Mouse (Mus musculus) midbrain, embryonic 11.5 days (tissue): ENCODE data around the gene Uhrf1bp1. TPM values are rescaled to one million over a fixed set of nuclear protein-coding genes. Genes with fewer than 3 reads are reported as not detected.

Source experiments
- ATAC-seq: fragments of 200-750 bp; cut with Nextera tagmentation; 2 replicates; pipeline ENCODE4 v1.8.0; 2017; ENCODE audit warnings: moderate TSS enrichment, moderate library complexity; ENCODE audit not compliant: low FRiP score
- DNase-seq: peaks from one replicate; pipeline ENCODE4 v3.0.0; 2015; ENCODE audit warnings: low spot score; ENCODE audit errors: missing footprints
- H3K27ac ChIP-seq: fragments of 300-500 bp; sonication (generic); 2 replicates; pipeline ENCODE4 v1.5.1; 2014; ENCODE audit warnings: low read depth, low read length
- H3K27me3 ChIP-seq: fragments of 300-500 bp; sonication (generic); 2 replicates; pipeline ENCODE4 v1.6.1; 2014; ENCODE audit warnings: mild to moderate bottlenecking, low read length, moderate library complexity, mixed read lengths; ENCODE audit not compliant: control insufficient read depth, insufficient read depth
- H3K36me3 ChIP-seq: fragments of 300-500 bp; sonication (generic); 2 replicates; pipeline ENCODE4 v1.6.1; 2014; ENCODE audit warnings: mild to moderate bottlenecking, low read length, moderate library complexity, mixed read lengths; ENCODE audit not compliant: control insufficient read depth, insufficient read depth
- H3K4me1 ChIP-seq: fragments of 300-500 bp; sonication (generic); 2 replicates; pipeline ENCODE4 v1.6.1; 2014; ENCODE audit warnings: low read length; ENCODE audit not compliant: control insufficient read depth, insufficient read depth
- H3K4me2 ChIP-seq: fragments of 300-500 bp; sonication (generic); 2 replicates; pipeline ENCODE4 v1.6.1; 2014; ENCODE audit warnings: mild to moderate bottlenecking, moderate library complexity
- H3K4me3 ChIP-seq: fragments of 300-500 bp; sonication (generic); 2 replicates; pipeline ENCODE4 v1.5.1; 2014; ENCODE audit warnings: low read depth, low read length
- H3K9ac ChIP-seq: fragments of 300-500 bp; sonication (generic); 2 replicates; pipeline ENCODE4 v1.6.1; 2014; ENCODE audit warnings: low read length
- H3K9me3 ChIP-seq: fragments of 300-500 bp; sonication (generic); 2 replicates; pipeline ENCODE4 v1.6.1; 2016; ENCODE audit warnings: low read length; ENCODE audit not compliant: control insufficient read depth
- WGBS: fragments of 180-500 bp; shearing (Covaris S2); extraction: QIAGEN DNeasy Blood & Tissue Kit; methylation state at CpG from one replicate; pipeline ENCODE4 v1.1.7; 2014; 5-methylcytosine and 5-hydroxymethylcytosine counted together
- polyA plus RNA-seq: library from polyadenylated mRNA; unstranded; fragments of >200 nt; fragmentation: Nextera tagmentation; extraction: Ambion mirVana; gene quantifications from 2 replicates; pipeline ENCODE4 v1.2.1, GENCODE M21; 2014

The Uhrf1bp1 gene
- polyA plus RNA-seq, 1 experiment from 2014 or later = 4.9 TPM

DNA sequence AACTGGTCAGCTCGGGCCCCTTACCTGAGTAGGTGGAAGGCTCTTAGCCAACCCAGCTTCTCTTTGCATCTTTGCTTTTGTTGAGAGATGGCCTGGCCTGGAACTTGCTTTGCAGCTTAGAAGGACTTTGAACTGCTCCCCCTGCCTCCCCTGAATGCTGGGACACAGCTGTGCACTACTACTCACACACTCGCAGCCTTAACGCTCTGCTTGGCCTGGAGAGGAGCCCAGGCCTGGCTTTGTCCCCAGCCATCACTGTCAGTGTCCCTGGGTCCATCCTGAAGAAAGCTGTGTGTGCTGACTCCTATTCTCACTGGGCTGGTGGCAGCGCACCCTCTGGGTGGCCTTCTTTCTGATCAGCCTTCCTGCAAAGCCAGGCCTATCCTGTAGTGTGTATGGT, 64.4 kb downstream of the Uhrf1bp1 start:
- Histone ChIP-seq H3K4me1 (no peaks in the 10 kb centered on the region; the same call in 1 of the 2 replicates), H3K4me3 (no peak overlapping the region), H3K4me2 (no peak overlapping the region), H3K9me3 (no peaks in the 10 kb centered on the region), H3K27me3 (no peaks in the 10 kb centered on the region), H3K9ac (no peak overlapping the region), H3K27ac (no peak overlapping the region), H3K36me3 (no peaks in the 10 kb centered on the region)
- no peak for DNase-seq
- 92% methylated on average over 4 of the region's 4 CpGs for WGBS
- ATAC-seq = no peak

DNA sequence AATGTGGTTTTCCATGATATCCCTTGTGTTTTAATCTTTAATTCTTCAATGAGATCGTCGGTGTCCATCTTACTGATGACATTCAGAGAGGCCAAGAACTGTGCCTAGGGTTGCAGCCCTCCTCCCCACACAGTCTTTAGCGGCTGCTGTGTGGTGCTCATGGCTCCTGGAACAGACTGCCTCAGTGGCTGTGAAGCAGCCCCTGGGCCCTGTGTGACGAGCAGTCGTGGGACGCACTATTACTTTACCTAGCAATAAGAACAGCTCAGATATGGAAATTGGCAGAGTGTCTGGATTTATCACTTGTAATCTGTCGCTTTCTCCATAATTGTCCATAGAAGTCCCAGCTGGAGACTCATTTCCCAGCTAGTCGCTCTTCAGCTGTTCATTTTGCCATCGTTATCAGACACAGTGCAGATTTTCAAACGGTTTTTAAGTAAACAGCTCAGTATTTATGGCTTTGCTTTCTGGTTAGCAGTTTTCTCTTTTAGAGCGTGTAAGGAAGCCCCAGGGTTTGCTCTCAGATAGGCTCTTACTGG, 66.0 kb downstream of the Uhrf1bp1 start:
- no peak for DNase-seq
- 90% methylated on average over 11 of the region's 11 CpGs for WGBS

DNA sequence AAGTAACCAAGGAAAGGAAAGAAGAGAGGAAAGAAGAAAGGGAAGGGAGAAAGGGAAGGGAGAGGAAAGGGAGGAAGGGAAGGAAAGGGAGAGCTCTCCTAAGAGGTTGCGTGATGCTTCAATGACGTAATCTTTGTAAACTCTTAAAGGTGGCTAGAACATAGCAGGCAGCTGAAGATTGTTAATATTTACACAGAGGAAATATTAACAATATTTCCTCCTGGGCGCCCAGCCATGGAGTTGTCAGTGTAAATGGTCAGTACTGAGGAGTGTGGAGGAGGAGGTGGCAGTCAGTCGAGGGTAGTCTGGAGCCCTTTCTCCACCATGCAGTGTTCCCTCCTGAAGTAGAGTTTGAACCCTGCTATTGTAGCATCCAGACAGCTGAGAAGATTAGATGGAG, 68.8 kb downstream of the Uhrf1bp1 start:
- Histone ChIP-seq H3K9ac (no peak overlapping the region), H3K4me1 (no peaks in the 10 kb centered on the region; the same call in 1 of the 2 replicates), H3K4me3 (no peak overlapping the region), H3K27me3 (no peaks in the 10 kb centered on the region), H3K4me2 (no peak overlapping the region), H3K36me3 (no peaks in the 10 kb centered on the region), H3K9me3 (no peaks in the 10 kb centered on the region), H3K27ac (no peak overlapping the region)
- DNase-seq = no peak
- ATAC-seq = no peak
- 87% methylated on average over 4 of the region's 4 CpGs for WGBS

More for the DNA sequence above, 66.0 kb downstream of the Uhrf1bp1 start:
- H3K9me3 ChIP-seq = no peaks in the 10 kb centered on the region
- no peaks in the 10 kb centered on the region; the same call in 1 of the 2 replicates for H3K4me1 ChIP-seq
- H3K4me2 ChIP-seq = no peak overlapping the region
- no peaks in the 10 kb centered on the region for H3K36me3 ChIP-seq
- H3K27me3 ChIP-seq = no peaks in the 10 kb centered on the region
- no peak overlapping the region for H3K4me3 ChIP-seq
- H3K27ac ChIP-seq = no peak overlapping the region
- no peak overlapping the region for H3K9ac ChIP-seq
- no peak for ATAC-seq

DNA sequence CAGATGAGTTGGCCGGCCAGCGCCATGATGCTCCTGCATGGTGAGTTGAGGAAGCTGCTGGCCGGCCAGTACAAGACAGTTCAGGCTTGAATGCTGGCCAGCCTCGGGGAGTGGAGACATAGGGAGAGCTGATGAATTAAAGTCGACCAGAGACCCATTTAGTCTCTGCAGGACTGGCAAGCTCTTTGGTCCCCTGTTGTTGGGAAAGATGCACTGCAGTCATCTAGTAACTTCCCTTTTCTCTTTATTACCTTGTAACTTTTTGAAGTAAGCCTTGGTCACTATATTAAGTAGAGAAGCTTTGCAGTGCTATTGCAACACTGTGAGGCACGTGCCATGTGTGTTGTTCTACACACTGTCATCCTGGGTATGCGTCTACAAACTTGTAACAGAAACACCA, 69.3 kb downstream of the Uhrf1bp1 start:
- no peaks in the 10 kb centered on the region; the same call in 1 of the 2 replicates for H3K4me1 ChIP-seq
- no peak overlapping the region for H3K9ac ChIP-seq
- no peak overlapping the region for H3K27ac ChIP-seq
- H3K27me3 ChIP-seq = no peaks in the 10 kb centered on the region
- no peaks in the 10 kb centered on the region for H3K36me3 ChIP-seq
- ATAC-seq (no peak), DNase-seq (no peak)
- 86% methylated on average over 7 of the region's 7 CpGs for WGBS
- no peaks in the 10 kb centered on the region for H3K9me3 ChIP-seq
- H3K4me2 ChIP-seq = no peak overlapping the region
- H3K4me3 ChIP-seq = no peak overlapping the region

DNA sequence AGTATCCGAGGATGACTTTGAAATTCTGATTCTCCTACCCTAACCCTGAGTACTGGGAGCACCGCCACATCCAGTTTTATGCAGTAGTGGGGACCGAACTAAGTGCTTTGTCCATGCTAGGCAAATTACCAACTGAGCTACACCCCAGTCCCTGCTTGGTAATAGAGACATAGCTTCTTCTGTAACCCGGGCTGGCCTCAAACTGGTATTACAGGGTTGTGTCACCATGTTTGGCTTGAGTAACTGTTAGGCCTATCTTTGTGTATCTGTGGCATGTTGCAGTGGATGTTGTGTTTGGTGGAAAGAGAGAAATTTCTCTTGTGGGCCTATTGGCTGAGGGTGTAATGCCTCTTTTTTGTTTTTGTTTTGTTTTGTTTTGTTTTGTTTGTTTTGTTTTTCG, 74.0 kb downstream of the Uhrf1bp1 start:
- Histone ChIP-seq H3K36me3 (no peaks in the 10 kb centered on the region), H3K9me3 (no peaks in the 10 kb centered on the region), H3K27me3 (no peaks in the 10 kb centered on the region), H3K4me1 (no peaks in the 10 kb centered on the region), H3K9ac (no peak overlapping the region), H3K27ac (no peak overlapping the region), H3K4me3 (no peak overlapping the region), H3K4me2 (no peak overlapping the region)
- 91% methylated on average over 5 of the region's 5 CpGs for WGBS
- DNase-seq (no peak), ATAC-seq (no peak)

DNA sequence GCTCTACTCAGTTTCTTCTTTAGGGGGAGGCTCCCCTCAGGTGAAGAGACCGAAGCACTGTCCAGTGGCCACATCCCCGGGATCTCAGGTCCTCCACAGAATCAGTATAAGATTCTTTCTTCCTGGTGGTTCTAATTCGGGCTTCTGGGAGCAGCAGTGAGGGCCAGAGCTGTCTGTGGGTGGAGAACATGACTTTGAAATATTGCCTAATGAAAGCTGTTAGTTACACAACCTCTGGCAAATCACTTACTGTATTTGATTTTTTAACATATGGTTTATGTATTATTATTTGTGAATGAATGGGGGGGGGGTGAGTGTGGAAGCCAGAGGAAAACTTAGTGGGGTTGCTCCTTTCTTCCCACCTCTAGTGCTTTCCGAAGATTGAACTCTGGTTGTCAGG, 75.6 kb downstream of the Uhrf1bp1 start:
- ATAC-seq (no peak), DNase-seq (no peak)
- H3K27me3 ChIP-seq = no peaks in the 10 kb centered on the region
- H3K4me1 ChIP-seq = no peaks in the 10 kb centered on the region
- no peak overlapping the region for H3K9ac ChIP-seq
- no peaks in the 10 kb centered on the region for H3K36me3 ChIP-seq
- H3K4me2 ChIP-seq = no peak overlapping the region
- 90% methylated on average over 4 of the region's 4 CpGs for WGBS
- H3K27ac ChIP-seq = no peak overlapping the region
- H3K9me3 ChIP-seq = no peaks in the 10 kb centered on the region
- no peak overlapping the region for H3K4me3 ChIP-seq

DNA sequence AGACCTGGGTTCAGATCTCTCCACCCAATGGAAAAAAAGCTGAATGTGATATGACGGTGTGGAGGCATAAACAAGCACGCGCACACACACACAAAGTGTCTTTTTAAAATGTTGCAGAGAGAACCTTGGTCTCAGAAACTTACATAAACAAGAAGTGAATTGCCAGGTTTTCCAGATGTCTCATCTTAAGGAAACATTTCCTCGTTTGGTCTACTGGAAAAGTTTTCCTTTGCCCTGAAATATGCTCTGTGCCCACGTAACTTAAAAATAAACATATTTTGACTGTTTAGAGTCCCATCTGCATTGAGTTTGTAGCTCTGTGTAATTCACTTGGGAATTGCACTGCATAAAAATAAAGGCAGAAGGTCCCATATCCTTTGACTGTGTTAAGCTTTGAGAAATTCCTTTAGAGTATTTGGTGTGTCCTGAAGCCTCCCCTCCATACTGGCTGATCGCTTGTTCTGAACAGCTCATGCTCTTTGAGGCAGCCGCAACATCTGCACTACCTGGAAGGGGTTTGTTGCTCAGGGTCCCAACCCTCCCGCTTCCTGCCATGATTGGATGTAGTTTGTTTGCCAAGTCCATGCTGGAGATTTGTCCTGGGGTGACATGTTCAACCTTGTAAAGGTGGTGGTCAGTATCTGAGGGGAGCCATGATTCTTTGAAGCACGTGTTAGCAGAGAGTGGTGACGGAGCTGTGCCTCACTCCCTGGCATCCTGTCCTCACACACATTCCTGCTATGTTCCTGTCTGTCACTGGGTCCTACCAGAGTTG, 78.1 kb downstream of the Uhrf1bp1 start:
- H3K36me3 ChIP-seq = no peaks in the 10 kb centered on the region
- ATAC-seq = no peak
- no peaks in the 10 kb centered on the region for H3K4me1 ChIP-seq
- H3K9ac ChIP-seq = no peak overlapping the region
- no peak overlapping the region for H3K4me2 ChIP-seq
- H3K27ac ChIP-seq = no peak overlapping the region
- no peaks in the 10 kb centered on the region for H3K27me3 ChIP-seq
- 87% methylated on average over 10 of the region's 10 CpGs for WGBS
- DNase-seq = no peak
- no peaks in the 10 kb centered on the region for H3K9me3 ChIP-seq
- H3K4me3 ChIP-seq = no peak overlapping the region

DNA sequence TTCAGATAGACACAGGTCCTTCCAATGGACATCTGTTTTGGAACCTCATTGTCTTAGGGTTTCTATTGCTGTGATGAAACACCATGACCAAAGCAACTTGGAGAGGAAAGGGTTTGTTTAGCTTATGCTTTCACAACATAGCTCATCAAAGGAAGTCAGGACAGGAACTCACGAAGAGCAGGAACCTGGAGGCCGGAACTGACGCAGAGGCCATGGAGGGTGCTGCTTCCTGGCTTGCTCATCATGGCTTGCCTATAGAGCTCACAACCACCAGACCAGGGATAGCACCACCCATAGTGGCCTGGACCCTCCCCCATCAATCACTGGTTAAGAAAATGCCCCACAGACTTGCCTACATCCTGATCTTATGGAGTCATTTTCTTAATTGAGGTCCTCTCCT, 78.8 kb downstream of the Uhrf1bp1 start:
- ATAC-seq (no peak), DNase-seq (no peak)
- Histone ChIP-seq H3K9me3 (no peaks in the 10 kb centered on the region), H3K4me2 (no peak overlapping the region), H3K4me1 (no peaks in the 10 kb centered on the region), H3K4me3 (no peak overlapping the region), H3K27me3 (no peaks in the 10 kb centered on the region), H3K9ac (no peak overlapping the region), H3K36me3 (no peaks in the 10 kb centered on the region), H3K27ac (no peak overlapping the region)
- WGBS = 93% methylated on average over 3 of the region's 3 CpGs

DNA sequence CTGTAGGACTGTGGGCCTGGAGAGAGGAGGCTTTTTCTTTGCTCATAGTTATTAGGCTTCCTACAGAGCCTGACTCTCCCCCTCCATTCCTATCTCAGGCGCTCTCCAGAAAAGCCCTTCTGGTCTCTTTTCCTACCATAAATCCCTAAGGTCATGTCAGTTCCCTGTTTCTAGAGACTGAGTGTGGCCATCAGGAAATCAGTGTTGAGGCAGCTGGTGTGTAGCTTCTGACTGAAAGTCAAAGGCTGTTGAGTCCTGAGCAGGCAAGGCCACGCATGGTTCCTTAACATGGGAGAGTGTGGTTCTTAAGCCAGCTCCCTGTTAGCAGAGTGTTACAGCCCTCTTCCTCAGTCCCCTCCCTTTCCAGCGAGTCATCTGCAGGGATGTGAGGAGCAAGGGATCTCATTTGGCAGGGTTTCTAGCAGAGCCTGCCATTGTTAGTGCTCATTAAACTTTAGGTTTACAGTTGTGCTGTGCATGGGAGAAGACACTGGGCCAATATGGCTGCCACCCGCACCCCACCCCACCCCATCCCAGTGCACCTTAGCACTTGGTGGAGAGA, 80.9 kb downstream of the Uhrf1bp1 start:
- 93% methylated on average over 4 of the region's 4 CpGs for WGBS
- H3K4me2 ChIP-seq = no peak overlapping the region

More for the DNA sequence above, 80.9 kb downstream of the Uhrf1bp1 start:
- no peak overlapping the region for H3K9ac ChIP-seq
- H3K27me3 ChIP-seq = no peaks in the 10 kb centered on the region
- H3K9me3 ChIP-seq = no peaks in the 10 kb centered on the region
- H3K36me3 ChIP-seq = no peaks in the 10 kb centered on the region
- DNase-seq (no peak), ATAC-seq (no peak)
- H3K4me1 ChIP-seq = no peaks in the 10 kb centered on the region
- H3K27ac ChIP-seq = no peak overlapping the region
- no peak overlapping the region for H3K4me3 ChIP-seq
